Mouse (Mus musculus): ENCODE data around the gene Fam13c. TPM values are rescaled to one million over a fixed set of nuclear protein-coding genes. Genes with fewer than 3 reads are reported as not detected.

The Fam13c gene
- polyA plus RNA-seq, 1 experiment, result 1.1 TPM

GRCm38 (mm10) chr10:70516661-70517060 lies 76.4 kb downstream of the Fam13c start:
- H3K4me1 ChIP-seq (ENCODE audit: control insufficient read depth, insufficient read depth, low read length), result no peaks in the 10 kb centered on the region
- 74% methylated on average over 8 of the region's 8 CpGs for WGBS
- no peak overlapping the region for H3K4me3 ChIP-seq (replicated peaks; ENCODE audit: control insufficient read depth, low read depth, low read length)
- H3K27ac ChIP-seq (ENCODE audit: control insufficient read depth, insufficient read depth, low read depth, low read length, poor library complexity), result no peak overlapping the region
- TF ChIP-seq CTCF (IDR thresholded peaks at IDR 0.05; ENCODE audit: control insufficient read depth, insufficient read depth, low read length) (no peak), POLR2A (IDR thresholded peaks at IDR 0.05; ENCODE audit: borderline replicate concordance, control insufficient read depth, low read depth, low read length) (no peak)

DNA sequence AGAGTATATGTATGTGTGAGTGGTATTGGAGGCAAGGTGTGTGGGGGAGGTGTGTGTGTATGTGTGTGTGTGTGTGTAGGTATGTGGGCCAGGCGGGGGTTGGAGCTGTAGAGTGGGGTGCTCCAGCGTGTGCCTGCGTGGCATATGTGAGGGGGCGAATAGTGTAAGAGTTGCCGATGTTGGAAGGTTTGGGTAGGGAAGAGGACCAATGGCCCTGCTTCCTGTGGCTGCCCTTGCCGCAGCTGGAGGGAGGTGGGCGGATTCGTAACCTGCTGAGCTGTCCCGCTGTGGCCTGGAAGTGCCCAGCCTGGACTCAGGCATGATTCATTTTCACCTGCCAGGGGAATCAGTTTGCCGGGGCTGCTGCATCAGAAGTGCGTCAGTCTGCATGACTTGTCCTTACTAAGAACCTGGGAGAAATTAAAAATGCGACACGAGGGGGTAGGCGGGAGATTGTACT lies 79.4 kb downstream of the Fam13c start:
- Histone ChIP-seq H3K4me1 (ENCODE audit: control insufficient read depth, insufficient read depth, low read length) (no peaks in the 10 kb centered on the region), H3K27ac (ENCODE audit: control insufficient read depth, insufficient read depth, low read depth, low read length, poor library complexity) (no peak overlapping the region), H3K4me3 (replicated peaks; ENCODE audit: control insufficient read depth, low read depth, low read length) (no peak overlapping the region)
- 13% methylated on average over 14 of the region's 14 CpGs for WGBS
- no peak for TF ChIP-seq CTCF (IDR thresholded peaks at IDR 0.05; ENCODE audit: control insufficient read depth, insufficient read depth, low read length)
- no peak for TF ChIP-seq POLR2A (IDR thresholded peaks at IDR 0.05; ENCODE audit: borderline replicate concordance, control insufficient read depth, low read depth, low read length)

- no peak overlapping the region for H3K27ac ChIP-seq (ENCODE audit: control insufficient read depth, insufficient read depth, low read depth, low read length, poor library complexity)
- TF ChIP-seq CTCF (IDR thresholded peaks at IDR 0.05; ENCODE audit: control insufficient read depth, insufficient read depth, low read length), result no peak
- TF ChIP-seq POLR2A (IDR thresholded peaks at IDR 0.05; ENCODE audit: borderline replicate concordance, control insufficient read depth, low read depth, low read length), result no peak
- no peak overlapping the region for H3K4me3 ChIP-seq (replicated peaks; ENCODE audit: control insufficient read depth, low read depth, low read length)
- 5% methylated on average over 38 of the region's 38 CpGs for WGBS
- H3K4me1 ChIP-seq (ENCODE audit: control insufficient read depth, insufficient read depth, low read length), result no peaks in the 10 kb centered on the region
Observed at GRCm38 (mm10) chr10:70520143-70521131, 80.2 kb downstream of the Fam13c start.

DNA sequence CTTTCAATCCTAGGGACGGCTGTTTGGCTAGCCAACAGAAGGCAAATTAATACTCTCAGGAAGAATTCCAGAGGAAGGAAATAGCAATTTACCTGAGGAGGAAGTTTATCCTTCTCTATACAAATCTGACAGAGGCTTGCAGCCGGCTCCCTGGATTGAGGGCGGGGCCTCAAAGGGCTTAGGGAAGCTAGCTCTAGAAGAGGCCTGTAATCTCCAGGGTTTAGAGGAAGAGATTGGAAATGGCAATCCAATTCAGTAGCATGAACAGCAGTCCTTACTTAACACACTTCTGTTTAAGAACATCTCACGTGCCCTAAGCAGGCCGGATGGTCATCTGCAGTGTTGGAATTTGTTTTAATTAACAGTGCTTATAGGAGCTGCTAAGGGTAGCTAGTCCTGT lies 81.1 kb downstream of the Fam13c start:
- no peak overlapping the region for H3K4me3 ChIP-seq (replicated peaks; ENCODE audit: control insufficient read depth, low read depth, low read length)
- TF ChIP-seq POLR2A (IDR thresholded peaks at IDR 0.05; ENCODE audit: borderline replicate concordance, control insufficient read depth, low read depth, low read length) (no peak), CTCF (IDR thresholded peaks at IDR 0.05; ENCODE audit: control insufficient read depth, insufficient read depth, low read length) (no peak)
- no peak overlapping the region for H3K27ac ChIP-seq (ENCODE audit: control insufficient read depth, insufficient read depth, low read depth, low read length, poor library complexity)
- H3K4me1 ChIP-seq (ENCODE audit: control insufficient read depth, insufficient read depth, low read length), result no peaks in the 10 kb centered on the region
- 42% methylated on average over 5 of the region's 5 CpGs for WGBS

GRCm38 (mm10) chr10:70530185-70530823 lies 90.0 kb downstream of the Fam13c start:
- Histone ChIP-seq H3K4me3 (replicated peaks; ENCODE audit: control insufficient read depth, low read depth, low read length) (no peak overlapping the region), H3K4me1 (ENCODE audit: control insufficient read depth, insufficient read depth, low read length) (no peaks in the 10 kb centered on the region), H3K27ac (ENCODE audit: control insufficient read depth, insufficient read depth, low read depth, low read length, poor library complexity) (no peak overlapping the region)
- TF ChIP-seq CTCF (IDR thresholded peaks at IDR 0.05; ENCODE audit: control insufficient read depth, insufficient read depth, low read length) (no peak), POLR2A (IDR thresholded peaks at IDR 0.05; ENCODE audit: borderline replicate concordance, control insufficient read depth, low read depth, low read length) (no peak)
- WGBS, result 80% methylated on average over 12 of the region's 12 CpGs

GRCm38 (mm10) chr10:70532249-70532648 lies 92.0 kb downstream of the Fam13c start:
- H3K4me3 ChIP-seq (replicated peaks; ENCODE audit: control insufficient read depth, low read depth, low read length), result no peak overlapping the region
- H3K4me1 ChIP-seq (ENCODE audit: control insufficient read depth, insufficient read depth, low read length), result no peaks in the 10 kb centered on the region
- TF ChIP-seq CTCF (IDR thresholded peaks at IDR 0.05; ENCODE audit: control insufficient read depth, insufficient read depth, low read length) (no peak), POLR2A (IDR thresholded peaks at IDR 0.05; ENCODE audit: borderline replicate concordance, control insufficient read depth, low read depth, low read length) (no peak)
- H3K27ac ChIP-seq (ENCODE audit: control insufficient read depth, insufficient read depth, low read depth, low read length, poor library complexity), result no peak overlapping the region
- WGBS, result 81% methylated on average over 9 of the region's 9 CpGs

DNA sequence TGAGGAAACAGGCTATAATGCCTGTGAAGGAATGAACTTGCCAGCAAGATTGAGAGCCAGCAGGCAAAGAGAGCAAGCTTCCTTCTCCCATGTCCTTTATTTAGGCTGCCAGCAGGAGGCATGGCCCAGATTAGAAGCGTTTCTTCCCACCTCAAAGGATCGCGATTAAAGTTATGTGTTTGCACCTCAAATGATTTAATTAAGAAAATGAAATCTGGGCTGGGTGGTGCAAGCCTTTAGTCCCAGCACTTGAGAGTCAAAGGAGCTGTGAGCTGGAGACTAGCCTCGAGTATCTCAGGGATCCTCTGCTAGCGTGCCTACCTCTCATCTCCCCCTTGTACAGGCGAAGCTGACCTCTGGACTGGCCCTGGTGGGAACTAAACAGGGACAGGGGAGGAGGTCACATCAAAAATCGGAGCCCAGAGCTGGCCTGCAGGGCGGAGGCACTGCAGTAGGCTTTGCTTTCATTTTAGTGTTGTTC lies 93.1 kb downstream of the Fam13c start:
- 76% methylated on average over 8 of the region's 8 CpGs for WGBS
- H3K27ac ChIP-seq (ENCODE audit: control insufficient read depth, insufficient read depth, low read depth, low read length, poor library complexity), result no peak overlapping the region
- no peak for TF ChIP-seq POLR2A (IDR thresholded peaks at IDR 0.05; ENCODE audit: borderline replicate concordance, control insufficient read depth, low read depth, low read length)
- no peak for TF ChIP-seq CTCF (IDR thresholded peaks at IDR 0.05; ENCODE audit: control insufficient read depth, insufficient read depth, low read length)
- no peaks in the 10 kb centered on the region for H3K4me1 ChIP-seq (ENCODE audit: control insufficient read depth, insufficient read depth, low read length)
- H3K4me3 ChIP-seq (replicated peaks; ENCODE audit: control insufficient read depth, low read depth, low read length), result no peak overlapping the region

DNA sequence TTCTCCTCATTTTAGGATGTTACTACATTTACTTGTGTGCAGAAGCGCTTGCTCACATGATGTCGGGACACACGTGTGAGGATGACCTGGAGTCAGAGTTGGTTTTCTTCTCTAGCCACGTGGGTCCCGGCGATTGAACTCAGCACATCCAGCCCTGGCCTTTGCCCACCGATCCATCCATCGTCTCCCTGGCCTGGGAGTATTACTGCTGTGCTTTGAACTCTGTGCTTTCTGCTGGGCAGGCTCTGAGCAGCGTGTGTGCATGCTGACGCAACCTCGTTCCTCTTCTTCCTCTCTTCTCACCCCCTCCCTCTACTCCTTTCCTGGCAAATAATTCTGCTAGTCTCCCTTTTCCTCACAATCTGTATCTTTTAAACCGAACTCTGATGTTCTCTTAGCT lies 93.7 kb downstream of the Fam13c start:
- TF ChIP-seq POLR2A (IDR thresholded peaks at IDR 0.05; ENCODE audit: borderline replicate concordance, control insufficient read depth, low read depth, low read length), result no peak
- TF ChIP-seq CTCF (IDR thresholded peaks at IDR 0.05; ENCODE audit: control insufficient read depth, insufficient read depth, low read length), result no peak
- WGBS, result 77% methylated on average over 12 of the region's 12 CpGs

More for the DNA sequence above, 93.7 kb downstream of the Fam13c start:
- H3K4me3 ChIP-seq (replicated peaks; ENCODE audit: control insufficient read depth, low read depth, low read length), result no peak overlapping the region
- H3K27ac ChIP-seq (ENCODE audit: control insufficient read depth, insufficient read depth, low read depth, low read length, poor library complexity), result no peak overlapping the region
- H3K4me1 ChIP-seq (ENCODE audit: control insufficient read depth, insufficient read depth, low read length), result no peaks in the 10 kb centered on the region

Measured in bone marrow, adult 2 months (tissue).